Mouse (Mus musculus) brain, embryonic 14.5 days (tissue): ENCODE data around the gene Olfr156.

ENCODE experiments used
- CTCF ChIP-seq: fragments of 200-500 bp; IDR thresholded peaks from 2 replicates; pipeline ENCODE4 v1.5.1; 2012; ENCODE audit warnings: inconsistent platforms, mild to moderate bottlenecking, moderate library complexity, borderline replicate concordance; ENCODE audit not compliant: insufficient read depth, insufficient read length; ENCODE audit errors: extremely low read depth
- POLR2A ChIP-seq: fragments of 200-500 bp; IDR thresholded peaks from 2 replicates; pipeline ENCODE4 v1.6.1; 2012; ENCODE audit warnings: mild to moderate bottlenecking, inconsistent platforms, borderline replicate concordance; ENCODE audit not compliant: poor library complexity, insufficient read depth, insufficient read length, severe bottlenecking; ENCODE audit errors: extremely low read depth

- TF ChIP-seq POLR2A (no peak), CTCF (no peak)
Measured at GRCm38 (mm10) chr4:43834749-43835148, 11.1 kb upstream of the Olfr156 start.
